Mouse (Mus musculus): ENCODE data around the gene Napb.

- no peak for TF ChIP-seq CTCF (IDR thresholded peaks at IDR 0.05; ENCODE audit: low read depth)
- TF ChIP-seq EP300 (IDR thresholded peaks at IDR 0.05; ENCODE audit: low read depth), result no peak
Measured at GRCm38 (mm10) chr2:148679346-148679745, 52.9 kb downstream of the Napb start.

Data from liver, embryonic 14.5 days (tissue).